Mouse (Mus musculus) kidney, embryonic 15.5 days (tissue): Measurements from ENCODE around the gene Cenpt. TPM values are rescaled to one million over a fixed set of nuclear protein-coding genes. Genes with fewer than 3 reads are reported as not detected.
"Not testable (repeated sequence)": the region's sequence is repeated elsewhere in the genome, so short reads cannot be mapped to it uniquely, and the experiment has no call there.

Experiments
- ATAC-seq: fragments of 200-750 bp; cut with Nextera tagmentation; replicated peaks from 2 replicates; pipeline ENCODE4 v1.8.0; 2017; ENCODE audit warnings: moderate TSS enrichment; ENCODE audit not compliant: low FRiP score
- H3K27ac ChIP-seq: fragments of 300-500 bp; sonication (generic); 2 replicates; pipeline ENCODE4 v1.5.1; 2015; ENCODE audit warnings: mild to moderate bottlenecking, inconsistent platforms
- H3K27me3 ChIP-seq: fragments of 300-500 bp; sonication (generic); 2 replicates; pipeline ENCODE4 v1.6.1; 2015; ENCODE audit warnings: inconsistent platforms
- H3K36me3 ChIP-seq: fragments of 300-500 bp; sonication (generic); 2 replicates; pipeline ENCODE4 v1.6.1; 2015; ENCODE audit warnings: inconsistent platforms
- H3K4me1 ChIP-seq: fragments of 300-500 bp; sonication (generic); 2 replicates; pipeline ENCODE4 v1.6.1; 2015; ENCODE audit warnings: inconsistent platforms
- H3K4me2 ChIP-seq: fragments of 300-500 bp; sonication (generic); 2 replicates; pipeline ENCODE4 v1.6.1; 2015; ENCODE audit warnings: moderate library complexity, mild to moderate bottlenecking, inconsistent platforms
- H3K4me3 ChIP-seq: fragments of 300-500 bp; sonication (generic); replicated peaks from 2 replicates; pipeline ENCODE4 v1.5.1; 2015; ENCODE audit warnings: mild to moderate bottlenecking, inconsistent platforms
- H3K9ac ChIP-seq: fragments of 300-500 bp; sonication (generic); 2 replicates; pipeline ENCODE4 v1.6.1; 2015; ENCODE audit warnings: mild to moderate bottlenecking, inconsistent platforms
- H3K9me3 ChIP-seq: fragments of 300-500 bp; sonication (generic); replicated peaks from 2 replicates; pipeline ENCODE4 v1.6.1; 2016; ENCODE audit warnings: inconsistent platforms
- WGBS: fragments of 180-500 bp; shearing (Covaris S2); methylation state at CpG from one replicate; pipeline ENCODE4 v1.1.7; 2015; ENCODE audit warnings: mixed read lengths; 5-methylcytosine and 5-hydroxymethylcytosine counted together
- polyA plus RNA-seq: library from polyadenylated mRNA; unstranded; fragments of >200 nt; fragmentation: Nextera tagmentation; extraction: Ambion mirVana; gene quantifications from 2 replicates; pipeline ENCODE4 v1.2.1, GENCODE M21; 2015

The Cenpt gene
- polyA plus RNA-seq, 1 experiment from 2014 or later, result 47.0 TPM

GRCm38 (mm10) chr8:105851651-105852143 lies 1.4 kb downstream of the Cenpt start:
- peak overlapping the region; percentile 64 for H3K4me2 ChIP-seq
- H3K36me3 ChIP-seq, result peaks cover 33% of the 10 kb centered on the region
- H3K9ac ChIP-seq, result peak overlapping the region; percentile 78
- under 1% methylated on average over 34 of the region's 34 CpGs for WGBS
- H3K27ac ChIP-seq, result peak overlapping the region; percentile 78
- no peaks in the 10 kb centered on the region for H3K9me3 ChIP-seq
- ATAC-seq, result peak; percentile 78
- H3K27me3 ChIP-seq, result no peaks in the 10 kb centered on the region
- H3K4me1 ChIP-seq, result peaks cover 24% of the 10 kb centered on the region
- peak overlapping the region; percentile 86 for H3K4me3 ChIP-seq

GRCm38 (mm10) chr8:105850611-105851010 lies 2.5 kb downstream of the Cenpt start:
- H3K4me3 ChIP-seq, result peak overlapping the region; percentile 21
- peaks cover 13% of the 10 kb centered on the region for H3K4me1 ChIP-seq
- no peak overlapping the region for H3K27ac ChIP-seq
- WGBS, result 80% methylated on average over 7 of the region's 7 CpGs
- 0 out of 2 replicates have a peak overlapping the region, but pooled peaks have one; percentile 26 for H3K9ac ChIP-seq
- peaks cover 44% of the 10 kb centered on the region for H3K36me3 ChIP-seq
- H3K27me3 ChIP-seq, result no peaks in the 10 kb centered on the region
- H3K9me3 ChIP-seq, result no peaks in the 10 kb centered on the region
- H3K4me2 ChIP-seq, result peak overlapping the region; percentile 45
- ATAC-seq, result no peak

GRCm38 (mm10) chr8:105850014-105850413 lies 3.1 kb downstream of the Cenpt start:
- Histone ChIP-seq H3K36me3 (peaks cover 50% of the 10 kb centered on the region), H3K4me1 (peaks cover 11% of the 10 kb centered on the region), H3K27ac (no peak overlapping the region), H3K4me2 (peak overlapping the region; percentile 45; the same call in 1 of the 2 replicates), H3K9me3 (no peaks in the 10 kb centered on the region), H3K4me3 (peak overlapping the region; percentile 21), H3K27me3 (no peaks in the 10 kb centered on the region), H3K9ac (no peak overlapping the region)
- ATAC-seq, result no peak
- 66% methylated on average over 4 of the region's 4 CpGs for WGBS

- Histone ChIP-seq H3K4me1 (peaks cover 7% of the 10 kb centered on the region), H3K4me3 (no peak overlapping the region), H3K4me2 (no peak overlapping the region), H3K36me3 (peaks cover 78% of the 10 kb centered on the region), H3K9me3 (no peaks in the 10 kb centered on the region), H3K27ac (no peak overlapping the region), H3K27me3 (no peaks in the 10 kb centered on the region), H3K9ac (no peak overlapping the region)
- no peak for ATAC-seq
- WGBS, result 92% methylated on average over 11 of the region's 11 CpGs
Observed at GRCm38 (mm10) chr8:105846678-105847077, 6.4 kb downstream of the Cenpt start.

- Histone ChIP-seq H3K9ac (no peak overlapping the region), H3K4me3 (no peak overlapping the region), H3K4me2 (no peak overlapping the region), H3K9me3 (no peaks in the 10 kb centered on the region), H3K4me1 (no peaks in the 10 kb centered on the region), H3K36me3 (peaks cover 21% of the 10 kb centered on the region), H3K27ac (no peak overlapping the region), H3K27me3 (no peaks in the 10 kb centered on the region)
- no peak for ATAC-seq
- WGBS, result 89% methylated on average over 5 of the region's 5 CpGs
Observed at GRCm38 (mm10) chr8:105839209-105839608, 13.9 kb downstream of the Cenpt start.

GRCm38 (mm10) chr8:105836991-105837390 lies 16.1 kb downstream of the Cenpt start:
- Histone ChIP-seq H3K9ac (no peak overlapping the region), H3K4me1 (no peaks in the 10 kb centered on the region), H3K27me3 (no peaks in the 10 kb centered on the region), H3K4me2 (no peak overlapping the region), H3K27ac (no peak overlapping the region), H3K36me3 (peaks cover 4% of the 10 kb centered on the region; the same call in 1 of the 2 replicates), H3K4me3 (no peak overlapping the region), H3K9me3 (no peaks in the 10 kb centered on the region)
- 90% methylated on average over 6 of the region's 6 CpGs for WGBS
- ATAC-seq, result no peak

GRCm38 (mm10) chr8:105835318-105835717 lies 17.8 kb downstream of the Cenpt start:
- Histone ChIP-seq H3K4me3 (no peak overlapping the region), H3K36me3 (no peaks in the 10 kb centered on the region), H3K9ac (no peak overlapping the region), H3K27ac (no peak overlapping the region), H3K27me3 (no peaks in the 10 kb centered on the region), H3K4me1 (no peaks in the 10 kb centered on the region), H3K9me3 (no peaks in the 10 kb centered on the region), H3K4me2 (no peak overlapping the region)
- ATAC-seq, result no peak
- WGBS, result 33% methylated on average over 11 of the region's 11 CpGs

- H3K36me3 ChIP-seq, H3K9me3 ChIP-seq, ATAC-seq, H3K4me1 ChIP-seq, H3K27ac ChIP-seq, H3K4me3 ChIP-seq, H3K27me3 ChIP-seq, H3K9ac ChIP-seq, H3K4me2 ChIP-seq: not testable (repeated sequence)
- 85% methylated on average over 2 of the region's 2 CpGs for WGBS
Observed at GRCm38 (mm10) chr8:105833740-105834139, 19.3 kb downstream of the Cenpt start.

- peak within 1 kb of the TSS; percentile 81 for H3K4me2 ChIP-seq
- H3K36me3 ChIP-seq, result peaks cover 33% of the 10 kb centered on the region
- H3K4me1 ChIP-seq, result peaks cover 16% of the 10 kb centered on the region
- 0% methylated on average over 52 of the region's 52 CpGs for WGBS
- H3K27ac ChIP-seq, result peak within 1 kb of the TSS; percentile 84
- H3K9me3 ChIP-seq, result no peaks in the 10 kb centered on the region
- peak within 1 kb of the TSS; percentile 90 for H3K9ac ChIP-seq
- ATAC-seq, result peak; percentile 98
- peak within 1 kb of the TSS; percentile 85 for H3K4me3 ChIP-seq
- H3K27me3 ChIP-seq, result no peaks in the 10 kb centered on the region
Observed at GRCm38 (mm10) chr8:105826861-105827848, 25.9 kb downstream of the Cenpt start, which contains the start of the genes Ranbp10 and Tsnaxip1. Ranbp10 (minus strand) TSS chr8:105827350. Tsnaxip1 (plus strand) TSS chr8:105827731.

GRCm38 (mm10) chr8:105826379-105826778 lies 26.7 kb downstream of the Cenpt start:
- no peak for ATAC-seq
- H3K4me3 ChIP-seq, result peak overlapping the region; percentile 85
- under 1% methylated on average over 4 of the region's 4 CpGs for WGBS
- H3K9me3 ChIP-seq, result no peaks in the 10 kb centered on the region
- peak overlapping the region; percentile 81 for H3K4me2 ChIP-seq
- peaks cover 41% of the 10 kb centered on the region for H3K36me3 ChIP-seq
- H3K27ac ChIP-seq, result peak overlapping the region; percentile 66; the same call in 1 of the 2 replicates
- no peaks in the 10 kb centered on the region for H3K27me3 ChIP-seq
- peaks cover 16% of the 10 kb centered on the region for H3K4me1 ChIP-seq
- H3K9ac ChIP-seq, result peak overlapping the region; percentile 90

GRCm38 (mm10) chr8:105825506-105825905 lies 27.6 kb downstream of the Cenpt start:
- H3K9ac ChIP-seq, result peak overlapping the region; percentile 90; the same call in 1 of the 2 replicates
- peaks cover 49% of the 10 kb centered on the region for H3K36me3 ChIP-seq
- ATAC-seq, result no peak
- H3K4me3 ChIP-seq, result peak overlapping the region; percentile 85
- no peaks in the 10 kb centered on the region for H3K27me3 ChIP-seq
- H3K4me1 ChIP-seq, result peaks cover 16% of the 10 kb centered on the region
- WGBS, result 46% methylated on average over 4 of the region's 4 CpGs
- H3K27ac ChIP-seq, result no peak overlapping the region
- peak overlapping the region; percentile 81 for H3K4me2 ChIP-seq
- H3K9me3 ChIP-seq, result no peaks in the 10 kb centered on the region

- no peak overlapping the region for H3K4me2 ChIP-seq
- peak; percentile 93 for ATAC-seq
- no peak overlapping the region for H3K9ac ChIP-seq
- no peak overlapping the region for H3K27ac ChIP-seq
- H3K4me3 ChIP-seq, result no peak overlapping the region
- 90% methylated on average over 1 of the region's 1 CpGs for WGBS
- peaks cover 69% of the 10 kb centered on the region for H3K36me3 ChIP-seq
- peaks cover 7% of the 10 kb centered on the region for H3K4me1 ChIP-seq
- no peaks in the 10 kb centered on the region for H3K27me3 ChIP-seq
- H3K9me3 ChIP-seq, result no peaks in the 10 kb centered on the region
Observed at GRCm38 (mm10) chr8:105820925-105821324, 32.2 kb downstream of the Cenpt start.
